Mouse (Mus musculus) forebrain, embryonic 14.5 days (tissue): Measurements from ENCODE around the gene Rnd1. TPM values are rescaled to one million over a fixed set of nuclear protein-coding genes. Genes with fewer than 3 reads are reported as not detected.

Experiments used
- ATAC-seq: fragments of 200-750 bp; cut with Nextera tagmentation; 2 replicates; pipeline ENCODE4 v1.8.0; 2017; ENCODE audit warnings: mild to moderate bottlenecking, moderate library complexity
- DNase-seq: peaks from one replicate; pipeline ENCODE4 v3.0.0-alpha.2; 2015; ENCODE audit warnings: low spot score
- H3K27ac ChIP-seq: fragments of 300-500 bp; sonication (generic); 2 replicates; pipeline ENCODE4 v1.5.1; 2014; ENCODE audit warnings: low read depth, mild to moderate bottlenecking, control low read depth, low read length, moderate library complexity
- H3K27me3 ChIP-seq: fragments of 300-500 bp; sonication (generic); replicated peaks from 2 replicates; pipeline ENCODE4 v1.6.1; 2014; ENCODE audit warnings: low read length, control low read depth, mixed read lengths; ENCODE audit not compliant: control insufficient read depth, insufficient read depth
- H3K36me3 ChIP-seq: fragments of 300-500 bp; sonication (generic); 2 replicates; pipeline ENCODE4 v1.6.1; 2014; ENCODE audit warnings: low read length, control low read depth; ENCODE audit not compliant: control insufficient read depth, insufficient read depth
- H3K4me1 ChIP-seq: fragments of 300-500 bp; sonication (generic); 2 replicates; pipeline ENCODE4 v1.6.1; 2014; ENCODE audit warnings: antibody characterized with exemption, low read length, control low read depth; ENCODE audit not compliant: control insufficient read depth, insufficient read depth
- H3K4me2 ChIP-seq: fragments of 300-500 bp; sonication (generic); 2 replicates; pipeline ENCODE4 v1.6.1; 2014; ENCODE audit warnings: mild to moderate bottlenecking, control low read depth, low read length
- H3K4me3 ChIP-seq: fragments of 300-500 bp; sonication (generic); 2 replicates; pipeline ENCODE4 v1.5.1; 2014; ENCODE audit warnings: low read depth, low read length, control low read depth
- H3K9ac ChIP-seq: fragments of 300-500 bp; sonication (generic); 2 replicates; pipeline ENCODE4 v1.6.1; 2014; ENCODE audit warnings: mild to moderate bottlenecking, low read length, control low read depth, moderate library complexity
- H3K9me3 ChIP-seq: fragments of 300-500 bp; sonication (generic); replicated peaks from 2 replicates; pipeline ENCODE4 v1.6.1; 2016; ENCODE audit warnings: low read length, control low read depth, mixed read lengths; ENCODE audit not compliant: control insufficient read depth
- WGBS: fragments of 180-500 bp; shearing (Covaris S2); extraction: QIAGEN DNeasy Blood & Tissue Kit; methylation state at CpG from one replicate; pipeline ENCODE4 v1.1.7; 2014; 5-methylcytosine and 5-hydroxymethylcytosine counted together
- polyA plus RNA-seq: library from polyadenylated mRNA; unstranded; fragments of >200 nt; fragmentation: Nextera tagmentation; extraction: Ambion mirVana; gene quantifications from 2 replicates; pipeline ENCODE4 v1.2.1, GENCODE M21; 2014

Rnd1 gene
- polyA plus RNA-seq, 1 experiment from 2014 or later, result 6.3 TPM

- WGBS, result 63% methylated on average over 6 of the region's 6 CpGs
- Histone ChIP-seq H3K36me3 (no peaks in the 10 kb centered on the region), H3K9me3 (no peaks in the 10 kb centered on the region), H3K9ac (no peak overlapping the region), H3K27ac (no peak overlapping the region), H3K4me3 (no peak overlapping the region), H3K27me3 (peaks cover 15% of the 10 kb centered on the region; the same call in 1 of the 2 replicates), H3K4me1 (peaks cover 20% of the 10 kb centered on the region), H3K4me2 (no peak overlapping the region)
- ATAC-seq (no peak), DNase-seq (no peak)
These were observed 47.8 kb downstream of the Rnd1 start for GRCm38 (mm10) chr15:98629464-98629863.

DNA sequence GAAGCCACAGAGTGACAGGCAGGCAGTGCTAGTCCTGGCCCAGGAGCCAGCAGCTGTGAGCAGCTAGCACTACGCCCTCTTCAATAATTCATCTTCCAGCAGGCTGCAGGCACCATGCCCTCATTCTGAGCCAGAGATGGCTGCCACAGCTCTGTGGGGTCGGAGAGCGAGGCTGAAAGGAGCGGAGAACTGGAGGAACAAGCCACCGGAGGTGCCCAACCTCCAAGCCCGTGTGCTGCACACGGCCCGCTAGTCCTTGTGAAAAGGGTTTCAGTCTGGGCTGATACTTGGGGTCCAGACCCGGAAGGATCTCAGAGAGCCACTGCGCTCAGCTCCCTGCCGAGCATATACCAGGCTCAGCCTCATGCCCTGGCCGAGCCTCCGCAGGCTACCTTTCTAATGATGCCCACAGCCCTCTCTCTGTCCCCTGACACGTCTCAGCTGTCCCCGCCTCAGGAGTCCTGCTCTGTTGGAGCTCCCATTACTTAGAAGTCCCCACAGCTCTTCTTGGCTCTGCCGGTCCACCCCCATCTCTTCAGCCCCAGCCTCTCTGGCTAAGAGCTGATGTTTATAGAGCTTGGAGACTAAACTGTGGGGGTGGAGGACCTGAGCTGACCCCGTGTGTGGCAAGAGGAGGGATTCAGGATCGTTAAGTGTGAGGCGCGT is 48.5 kb downstream of the Rnd1 start:
- H3K27ac ChIP-seq, result peak overlapping the region; percentile 58; the same call in 1 of the 2 replicates
- H3K4me2 ChIP-seq, result peak overlapping the region; percentile 33
- H3K9me3 ChIP-seq, result no peaks in the 10 kb centered on the region
- peaks cover 15% of the 10 kb centered on the region; the same call in 1 of the 2 replicates for H3K27me3 ChIP-seq
- peak overlapping the region; percentile 46; the same call in 1 of the 2 replicates for H3K9ac ChIP-seq
- peaks cover 17% of the 10 kb centered on the region for H3K4me1 ChIP-seq
- no peaks in the 10 kb centered on the region for H3K36me3 ChIP-seq
- 10% methylated on average over 20 of the region's 20 CpGs for WGBS
- no peak overlapping the region; the same call in 1 of the 2 replicates for H3K4me3 ChIP-seq
- ATAC-seq (no peak), DNase-seq (peak; percentile 61)

GRCm38 (mm10) chr15:98626487-98627212 is 50.6 kb downstream of the Rnd1 start:
- H3K27me3 ChIP-seq, result peaks cover 15% of the 10 kb centered on the region; the same call in 1 of the 2 replicates
- no peak overlapping the region for H3K9ac ChIP-seq
- DNase-seq (no peak), ATAC-seq (no peak)
- no peaks in the 10 kb centered on the region for H3K36me3 ChIP-seq
- no peak overlapping the region for H3K4me2 ChIP-seq
- peaks cover 8% of the 10 kb centered on the region for H3K4me1 ChIP-seq
- WGBS, result 80% methylated on average over 7 of the region's 7 CpGs
- H3K27ac ChIP-seq, result no peak overlapping the region
- no peak overlapping the region for H3K4me3 ChIP-seq
- no peaks in the 10 kb centered on the region for H3K9me3 ChIP-seq

DNA sequence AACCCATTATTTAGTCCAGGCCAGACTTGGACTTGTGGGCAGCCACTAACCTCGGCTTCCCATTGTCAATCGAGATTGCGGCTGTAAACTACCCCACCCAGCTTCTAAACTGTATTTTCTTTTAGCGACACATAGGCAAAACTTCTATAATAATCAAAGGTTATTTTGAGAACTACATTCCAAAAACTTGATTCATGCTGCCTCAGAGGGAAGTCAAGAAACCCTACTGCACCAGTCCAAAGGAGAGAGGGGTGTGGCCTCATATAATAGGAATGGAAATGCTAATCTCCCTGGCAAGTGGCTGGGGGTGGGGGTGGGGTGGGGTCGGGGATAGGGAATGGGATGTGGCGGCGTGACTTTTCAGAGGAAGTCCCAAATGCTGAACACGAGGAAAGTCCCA is 51.2 kb downstream of the Rnd1 start:
- peaks cover 12% of the 10 kb centered on the region; the same call in 1 of the 2 replicates for H3K27me3 ChIP-seq
- DNase-seq (no peak), ATAC-seq (no peak)
- no peaks in the 10 kb centered on the region for H3K9me3 ChIP-seq
- H3K4me2 ChIP-seq, result no peak overlapping the region
- no peaks in the 10 kb centered on the region for H3K36me3 ChIP-seq
- no peak overlapping the region for H3K9ac ChIP-seq
- no peak overlapping the region for H3K27ac ChIP-seq
- H3K4me1 ChIP-seq, result peaks cover 8% of the 10 kb centered on the region
- no peak overlapping the region for H3K4me3 ChIP-seq
- 30% methylated on average over 8 of the region's 8 CpGs for WGBS

DNA sequence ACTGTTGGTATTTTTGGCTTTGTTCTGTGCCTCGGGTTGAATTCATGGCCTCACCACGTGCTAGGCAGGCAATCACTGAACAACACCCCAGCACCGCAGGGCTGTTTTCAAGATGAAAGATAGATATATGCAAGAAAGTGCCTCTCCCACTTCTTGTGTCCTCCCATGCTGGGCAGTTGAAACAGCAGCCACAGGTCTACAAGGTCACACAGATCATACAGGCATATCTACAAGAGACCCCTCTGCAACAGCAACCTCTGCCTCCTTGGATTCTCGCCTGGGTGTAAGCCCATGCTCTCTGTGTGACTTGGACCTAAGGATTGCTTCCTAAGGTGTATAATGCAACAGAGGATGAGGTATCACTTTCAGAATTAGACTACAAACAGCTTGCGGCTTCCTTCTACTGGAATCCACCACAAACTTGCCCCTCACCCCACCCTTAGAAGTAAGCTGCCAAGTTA is 53.9 kb downstream of the Rnd1 start:
- Histone ChIP-seq H3K27ac (no peak overlapping the region), H3K4me3 (no peak overlapping the region), H3K4me1 (peaks cover under 1% of the 10 kb centered on the region), H3K4me2 (no peak overlapping the region), H3K9me3 (no peaks in the 10 kb centered on the region), H3K36me3 (no peaks in the 10 kb centered on the region), H3K9ac (no peak overlapping the region), H3K27me3 (no peaks in the 10 kb centered on the region)
- WGBS, result 61% methylated on average over 5 of the region's 5 CpGs
- DNase-seq (no peak), ATAC-seq (no peak)

DNA sequence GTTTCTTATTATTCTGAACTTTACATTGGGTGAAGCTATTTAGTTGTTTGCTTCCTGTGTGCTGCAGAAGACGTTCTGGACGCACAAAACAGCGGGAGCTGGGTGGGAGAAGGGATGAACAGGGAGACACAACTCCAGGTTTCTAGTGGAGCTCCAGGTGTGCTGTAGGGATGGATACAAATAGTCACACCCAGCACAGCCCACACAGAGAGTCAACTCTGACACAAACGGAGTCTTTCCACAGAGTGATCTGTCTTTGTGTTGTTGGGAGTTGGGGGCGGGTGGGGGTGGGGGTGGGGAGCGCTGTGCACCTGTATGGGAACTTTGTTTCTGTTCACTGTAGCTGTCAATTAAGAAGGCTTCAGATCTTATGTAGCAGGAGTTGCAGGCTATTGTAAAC is 54.5 kb downstream of the Rnd1 start:
- no peaks in the 10 kb centered on the region for H3K4me1 ChIP-seq
- H3K4me3 ChIP-seq, result no peak overlapping the region
- H3K36me3 ChIP-seq, result no peaks in the 10 kb centered on the region
- H3K27me3 ChIP-seq, result no peaks in the 10 kb centered on the region
- DNase-seq (no peak), ATAC-seq (no peak)
- WGBS, result 9% methylated on average over 6 of the region's 6 CpGs
- no peak overlapping the region for H3K9ac ChIP-seq
- no peak overlapping the region for H3K4me2 ChIP-seq
- H3K27ac ChIP-seq, result no peak overlapping the region
- H3K9me3 ChIP-seq, result no peaks in the 10 kb centered on the region

GRCm38 (mm10) chr15:98622199-98622598 is 55.1 kb downstream of the Rnd1 start:
- Histone ChIP-seq H3K27me3 (no peaks in the 10 kb centered on the region), H3K36me3 (no peaks in the 10 kb centered on the region), H3K9me3 (no peaks in the 10 kb centered on the region), H3K4me2 (no peak overlapping the region), H3K27ac (no peak overlapping the region), H3K4me3 (no peak overlapping the region), H3K4me1 (no peaks in the 10 kb centered on the region), H3K9ac (0 out of 2 replicates have a peak overlapping the region, but pooled peaks have one; percentile 2)
- WGBS, result 5% methylated on average over 7 of the region's 7 CpGs
- ATAC-seq (no peak), DNase-seq (no peak)

DNA sequence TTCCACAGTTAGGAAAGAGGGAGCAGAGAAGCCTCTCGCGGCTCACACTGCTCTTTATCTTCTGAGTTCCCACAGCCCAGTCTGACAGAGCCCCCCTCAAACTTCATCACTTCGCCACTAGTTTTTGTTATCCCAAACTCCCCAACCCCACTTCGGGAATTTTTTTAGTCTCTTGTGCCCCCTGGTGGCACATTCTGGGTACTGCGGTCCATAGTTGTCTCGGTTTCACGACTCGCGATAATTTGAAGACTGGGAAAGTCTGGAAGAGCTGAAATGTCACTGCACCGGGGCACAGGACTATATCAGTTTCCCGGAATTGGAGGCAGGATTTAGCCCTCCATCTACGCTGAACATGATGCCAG is 60.1 kb downstream of the Rnd1 start:
- no peaks in the 10 kb centered on the region for H3K27me3 ChIP-seq
- no peak overlapping the region for H3K4me3 ChIP-seq
- H3K27ac ChIP-seq, result no peak overlapping the region
- no peaks in the 10 kb centered on the region for H3K4me1 ChIP-seq
- H3K9me3 ChIP-seq, result no peaks in the 10 kb centered on the region
- peak; percentile 72 for ATAC-seq
- no peak overlapping the region for H3K4me2 ChIP-seq
- WGBS, result under 1% methylated on average over 12 of the region's 12 CpGs
- H3K36me3 ChIP-seq, result no peaks in the 10 kb centered on the region
- peak; percentile 82 for DNase-seq
- no peak overlapping the region for H3K9ac ChIP-seq
